Mouse (Mus musculus): ENCODE results near the gene Nbea.

GRCm38 (mm10) chr3:56215989-56216388, 32.5 kb upstream of the Nbea start:
- TF ChIP-seq POLR2A (IDR thresholded peaks at IDR 0.05; ENCODE audit: low read depth, low read length) = no peak
- TF ChIP-seq CTCF (conservative IDR thresholded peaks at IDR 0.05; ENCODE audit: insufficient read depth, insufficient read length, low read depth, low read length) = no peak
